Mouse (Mus musculus) liver, postnatal 0 days (tissue): ENCODE results near the gene Macrod1.

Experiments used
- CTCF ChIP-seq: sonication (generic); IDR thresholded peaks from 2 replicates; pipeline ENCODE4 v1.5.1; 2016; ENCODE audit warnings: antibody characterized with exemption, low read depth
- EP300 ChIP-seq: IDR thresholded peaks from 2 replicates; pipeline ENCODE4 v1.6.1; 2016; ENCODE audit warnings: antibody characterized with exemption, low read depth, mild to moderate bottlenecking

DNA sequence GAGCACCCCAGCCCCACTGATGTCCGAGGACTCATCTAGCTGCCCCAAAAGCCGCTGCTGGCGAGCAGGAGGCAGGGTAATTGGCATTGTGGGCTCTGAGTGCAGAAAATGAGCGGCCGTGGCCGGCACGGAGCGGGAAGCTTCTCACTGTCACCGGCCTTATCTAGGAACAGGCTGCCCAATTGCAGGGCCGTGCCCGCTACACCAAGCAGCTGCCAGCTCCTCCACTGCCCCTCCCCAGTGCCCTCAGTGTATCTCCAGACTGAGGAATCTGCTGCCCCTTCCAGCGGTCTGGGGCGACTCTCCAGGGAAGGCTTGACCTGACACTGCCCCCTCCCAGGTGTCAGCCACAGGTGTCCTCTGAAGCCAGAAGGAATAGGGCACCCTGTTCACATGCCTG is 89.8 kb downstream of the Macrod1 start:
- no peak for TF ChIP-seq EP300
- no peak for TF ChIP-seq CTCF
